Mouse (Mus musculus) kidney, postnatal 36 days (tissue): ENCODE data around the gene Alg12.
"Not testable (repeated sequence)": the region's sequence is repeated elsewhere in the genome, so short reads cannot be mapped to it uniquely, and the experiment has no call there.

ENCODE experiments used
- DNase-seq, 2 experiments: peaks; one replicate each; pipeline ENCODE4 v3.0.0; 2021 to 2022; ENCODE audit warnings: mixed read lengths in 2 of 2

The Alg12 gene

GRCm38 (mm10) chr15:88830696-88831095, 11.6 kb upstream of the Alg12 start:
- peak; percentile 46 to 71 for DNase-seq

- DNase-seq: peak; percentile 77 to 85
Measured at GRCm38 (mm10) chr15:88829791-88830440, 10.8 kb upstream of the Alg12 start.

GRCm38 (mm10) chr15:88828800-88829705, 9.9 kb upstream of the Alg12 start:
- peak; percentile 94 to 98 for DNase-seq

- DNase-seq: peak; percentile 86 to 92
Measured at GRCm38 (mm10) chr15:88827991-88828799, 9.1 kb upstream of the Alg12 start.

GRCm38 (mm10) chr15:88827466-88827865, 8.3 kb upstream of the Alg12 start:
- no peak for DNase-seq

- DNase-seq: no peak
Measured at GRCm38 (mm10) chr15:88823376-88823775, 4.3 kb upstream of the Alg12 start.

GRCm38 (mm10) chr15:88822513-88822912, 3.4 kb upstream of the Alg12 start:
- DNase-seq: no peak

- no peak for DNase-seq
Measured at GRCm38 (mm10) chr15:88821403-88821802, 2.3 kb upstream of the Alg12 start.

- no peak for DNase-seq
Measured at GRCm38 (mm10) chr15:88819906-88820303, 787 bp upstream of the Alg12 start.

GRCm38 (mm10) chr15:88815196-88815700, 3.9 kb downstream of the Alg12 start:
- no peak for DNase-seq

GRCm38 (mm10) chr15:88814411-88815047, 4.6 kb downstream of the Alg12 start:
- DNase-seq: peak in 1 of 2 experiments; percentile 56

GRCm38 (mm10) chr15:88813873-88814272, 5.2 kb downstream of the Alg12 start:
- not testable (repeated sequence) for DNase-seq

GRCm38 (mm10) chr15:88813262-88813661, 5.9 kb downstream of the Alg12 start:
- DNase-seq: peak in 1 of 2 experiments; percentile 46

GRCm38 (mm10) chr15:88810369-88810768, 8.7 kb downstream of the Alg12 start:
- DNase-seq: no peak

- DNase-seq: no peak
Measured at GRCm38 (mm10) chr15:88808121-88808520, 11.0 kb downstream of the Alg12 start.

- no peak for DNase-seq
Measured at GRCm38 (mm10) chr15:88802348-88802747, 16.8 kb downstream of the Alg12 start.

- DNase-seq: no peak
Measured at GRCm38 (mm10) chr15:88801903-88802302, 17.2 kb downstream of the Alg12 start.

- peak; percentile 63 to 75 for DNase-seq
Measured at GRCm38 (mm10) chr15:88800921-88801354, 18.2 kb downstream of the Alg12 start.

- peak; percentile 58 to 84 for DNase-seq
Measured at GRCm38 (mm10) chr15:88799950-88800371, 19.2 kb downstream of the Alg12 start.

GRCm38 (mm10) chr15:88794729-88795128, 24.4 kb downstream of the Alg12 start:
- not testable (repeated sequence) for DNase-seq

- DNase-seq: no peak
Measured at GRCm38 (mm10) chr15:88792140-88792850, 26.8 kb downstream of the Alg12 start.
